Mouse (Mus musculus) hindbrain, postnatal 0 days (tissue): ENCODE measurements around the gene Shld2. TPM values are rescaled to one million over a fixed set of nuclear protein-coding genes. Genes with fewer than 3 reads are reported as not detected.

Source experiments
- ATAC-seq: fragments of 200-750 bp; cut with Nextera tagmentation; 2 replicates; pipeline ENCODE4 v1.8.0; 2017; ENCODE audit warnings: mild to moderate bottlenecking, moderate TSS enrichment, moderate library complexity
- DNase-seq: peaks from one replicate; pipeline ENCODE4 v3.0.0-alpha.2; 2015; ENCODE audit warnings: low spot score
- H3K27ac ChIP-seq: fragments of 300-500 bp; sonication (generic); 2 replicates; pipeline ENCODE4 v1.5.1; 2014; ENCODE audit warnings: mild to moderate bottlenecking
- H3K27me3 ChIP-seq: fragments of 300-500 bp; sonication (generic); 2 replicates; pipeline ENCODE4 v1.6.1; 2014; ENCODE audit warnings: low read length, mixed read lengths; ENCODE audit not compliant: insufficient read depth
- H3K36me3 ChIP-seq: fragments of 300-500 bp; sonication (generic); 2 replicates; pipeline ENCODE4 v1.6.1; 2014; ENCODE audit warnings: low read length, mixed read lengths; ENCODE audit not compliant: insufficient read depth
- H3K4me1 ChIP-seq: fragments of 300-500 bp; sonication (generic); 2 replicates; pipeline ENCODE4 v1.6.1; 2014; ENCODE audit warnings: antibody characterized with exemption, low read length, mixed read lengths; ENCODE audit not compliant: insufficient read depth
- H3K4me2 ChIP-seq: fragments of 300-500 bp; sonication (generic); 2 replicates; pipeline ENCODE4 v1.6.1; 2014; ENCODE audit warnings: low read depth, mild to moderate bottlenecking, low read length, moderate library complexity, mixed read lengths
- H3K4me3 ChIP-seq: fragments of 300-500 bp; sonication (generic); 2 replicates; pipeline ENCODE4 v1.5.1; 2014; ENCODE audit warnings: low read length
- H3K9ac ChIP-seq: fragments of 300-500 bp; sonication (generic); replicated peaks from 2 replicates; pipeline ENCODE4 v1.6.1; 2014; ENCODE audit warnings: mild to moderate bottlenecking, low read length, moderate library complexity, mixed read lengths
- H3K9me3 ChIP-seq: fragments of 300-500 bp; sonication (generic); 2 replicates; pipeline ENCODE4 v1.6.1; 2016; ENCODE audit warnings: low read length, mixed read lengths
- CTCF ChIP-seq: IDR thresholded peaks from 2 replicates; pipeline ENCODE4 v1.5.1; 2016; ENCODE audit warnings: antibody characterized with exemption, control low read depth, low read depth
- WGBS: fragments of 180-500 bp; shearing (Covaris S2); extraction: QIAGEN DNeasy Blood & Tissue Kit; methylation state at CpG from one replicate; pipeline ENCODE4 v1.1.7; 2014; 5-methylcytosine and 5-hydroxymethylcytosine counted together
- polyA plus RNA-seq: library from polyadenylated mRNA; unstranded; fragments of >200 nt; fragmentation: Nextera tagmentation; extraction: Ambion mirVana; gene quantifications from 2 replicates; pipeline ENCODE4 v1.2.1, GENCODE M21; 2015
- total RNA-seq: library from RNA; depleted of rRNA; stranded (reverse); fragments of >200 nt; gene quantifications from 2 replicates; pipeline ENCODE4 v1.2.3, GENCODE M21; 2014

The Shld2 gene
- total and polyA plus RNA-seq, 2 experiments from 2014 or later, result 4.0 to 9.2 TPM

- H3K27ac ChIP-seq, result no peak overlapping the region
- no peak overlapping the region for H3K4me2 ChIP-seq
- no peaks in the 10 kb centered on the region for H3K27me3 ChIP-seq
- no peaks in the 10 kb centered on the region for H3K4me1 ChIP-seq
- ATAC-seq (no peak), DNase-seq (no peak)
- H3K9me3 ChIP-seq, result no peaks in the 10 kb centered on the region
- no peak for TF ChIP-seq CTCF
- H3K36me3 ChIP-seq, result no peaks in the 10 kb centered on the region
- WGBS, result 97% methylated on average over 3 of the region's 3 CpGs
- no peak overlapping the region for H3K4me3 ChIP-seq
- no peak overlapping the region for H3K9ac ChIP-seq
Measured at GRCm38 (mm10) chr14:34289259-34290015, 20.9 kb downstream of the Shld2 start.

GRCm38 (mm10) chr14:34288396-34288795, 21.9 kb downstream of the Shld2 start:
- H3K4me2 ChIP-seq, result no peak overlapping the region
- H3K27me3 ChIP-seq, result no peaks in the 10 kb centered on the region
- H3K9me3 ChIP-seq, result no peaks in the 10 kb centered on the region
- no peak overlapping the region for H3K9ac ChIP-seq
- no peak for TF ChIP-seq CTCF
- H3K36me3 ChIP-seq, result no peaks in the 10 kb centered on the region
- no peak for DNase-seq
- no peak overlapping the region for H3K4me3 ChIP-seq
- WGBS, result 78% methylated on average over 2 of the region's 2 CpGs
- no peak overlapping the region for H3K27ac ChIP-seq
- no peak for ATAC-seq
- H3K4me1 ChIP-seq, result no peaks in the 10 kb centered on the region

GRCm38 (mm10) chr14:34281736-34282269, 28.5 kb downstream of the Shld2 start:
- TF ChIP-seq CTCF, result no peak
- Histone ChIP-seq H3K4me2 (no peak overlapping the region), H3K27me3 (no peaks in the 10 kb centered on the region), H3K9ac (no peak overlapping the region), H3K4me1 (no peaks in the 10 kb centered on the region), H3K4me3 (no peak overlapping the region), H3K36me3 (no peaks in the 10 kb centered on the region), H3K9me3 (no peaks in the 10 kb centered on the region), H3K27ac (no peak overlapping the region)
- ATAC-seq (no peak), DNase-seq (no peak)
- WGBS, result 94% methylated on average over 5 of the region's 5 CpGs

GRCm38 (mm10) chr14:34280798-34281197, 29.5 kb downstream of the Shld2 start:
- H3K4me3 ChIP-seq, result no peak overlapping the region
- no peaks in the 10 kb centered on the region for H3K27me3 ChIP-seq
- no peaks in the 10 kb centered on the region for H3K36me3 ChIP-seq
- TF ChIP-seq CTCF, result no peak
- no peak overlapping the region for H3K4me2 ChIP-seq
- no peak for ATAC-seq
- H3K9ac ChIP-seq, result no peak overlapping the region
- no peak for DNase-seq
- no peak overlapping the region for H3K27ac ChIP-seq
- H3K4me1 ChIP-seq, result no peaks in the 10 kb centered on the region
- WGBS, result 91% methylated on average over 2 of the region's 2 CpGs
- H3K9me3 ChIP-seq, result no peaks in the 10 kb centered on the region

GRCm38 (mm10) chr14:34279726-34280125, 30.6 kb downstream of the Shld2 start:
- no peak for ATAC-seq
- WGBS, result 71% methylated on average over 4 of the region's 4 CpGs

GRCm38 (mm10) chr14:34275225-34275624, 35.1 kb downstream of the Shld2 start:
- H3K4me3 ChIP-seq, result no peak overlapping the region
- H3K36me3 ChIP-seq, result no peaks in the 10 kb centered on the region
- WGBS, result 90% methylated on average over 4 of the region's 4 CpGs
- TF ChIP-seq CTCF, result no peak
- no peaks in the 10 kb centered on the region for H3K9me3 ChIP-seq
- no peak overlapping the region for H3K9ac ChIP-seq
- no peak overlapping the region for H3K27ac ChIP-seq
- H3K27me3 ChIP-seq, result no peaks in the 10 kb centered on the region
- DNase-seq (no peak), ATAC-seq (no peak)
- H3K4me1 ChIP-seq, result no peaks in the 10 kb centered on the region
- H3K4me2 ChIP-seq, result no peak overlapping the region

More at GRCm38 (mm10) chr14:34279726-34280125, 30.6 kb downstream of the Shld2 start:
- Histone ChIP-seq H3K27me3 (no peaks in the 10 kb centered on the region), H3K4me3 (no peak overlapping the region), H3K4me1 (no peaks in the 10 kb centered on the region), H3K9me3 (no peaks in the 10 kb centered on the region), H3K4me2 (no peak overlapping the region), H3K27ac (no peak overlapping the region), H3K9ac (no peak overlapping the region), H3K36me3 (no peaks in the 10 kb centered on the region)
- DNase-seq, result no peak
- no peak for TF ChIP-seq CTCF

GRCm38 (mm10) chr14:34274141-34274540, 36.2 kb downstream of the Shld2 start:
- ATAC-seq (no peak), DNase-seq (no peak)
- no peak overlapping the region for H3K9ac ChIP-seq
- 96% methylated on average over 3 of the region's 3 CpGs for WGBS
- no peak for TF ChIP-seq CTCF
- H3K27ac ChIP-seq, result no peak overlapping the region
- H3K4me1 ChIP-seq, result no peaks in the 10 kb centered on the region
- no peaks in the 10 kb centered on the region for H3K27me3 ChIP-seq
- no peak overlapping the region for H3K4me2 ChIP-seq
- H3K36me3 ChIP-seq, result no peaks in the 10 kb centered on the region
- H3K4me3 ChIP-seq, result no peak overlapping the region
- no peaks in the 10 kb centered on the region for H3K9me3 ChIP-seq
